Mouse (Mus musculus): ENCODE measurements around the gene Cnot2. TPM values are rescaled to one million over a fixed set of nuclear protein-coding genes. Genes with fewer than 3 reads are reported as not detected.
"Not testable (repeated sequence)": the region's sequence is repeated elsewhere in the genome, so short reads cannot be mapped to it uniquely, and the experiment has no call there.

Cnot2 gene
- total RNA-seq (2021) = 72.5 and 74.8 TPM in 2 replicates
- long read RNA-seq, experiment 1, transcript Cnot2-213 (16 exons, 2,120 nt) = minor isoform, 11 of 93 reads
- long read RNA-seq, experiment 1, transcript Cnot2-210 (15 exons, 2,693 nt) = minor isoform, 8 of 93 reads
- long read RNA-seq, experiment 1, transcript Cnot2-203 (16 exons, 2,800 nt) = major isoform, 36 of 93 reads
- long read RNA-seq, experiment 1, partial matches to known transcripts = 5 of 93 reads
- long read RNA-seq, experiment 1, other reads (novel, unspliced or antisense) = 30 of 93 reads
- long read RNA-seq, experiment 2, transcript Cnot2-213 (16 exons, 2,120 nt) = minor isoform, 6 of 68 reads
- long read RNA-seq, experiment 2, transcript Cnot2-203 (16 exons, 2,800 nt) = major isoform, 32 of 68 reads
- long read RNA-seq, experiment 2, partial matches to known transcripts = 4 of 68 reads
- long read RNA-seq, experiment 2, other reads (novel, unspliced or antisense) = 23 of 68 reads

- DNase-seq = peak; percentile 96
Measured at GRCm38 (mm10) chr10:116581369-116581718, at the start of gene Cnot2. Gene Cnot2, minus strand, starts transcription at chr10:116581511.

GRCm38 (mm10) chr10:116628926-116629325, 47.6 kb upstream of the Cnot2 start:
- DNase-seq = no peak

- no peak for DNase-seq
Measured at GRCm38 (mm10) chr10:116626009-116626408, 44.7 kb upstream of the Cnot2 start.

- DNase-seq = not testable (repeated sequence)
Measured at GRCm38 (mm10) chr10:116613250-116613649, 31.9 kb upstream of the Cnot2 start.

GRCm38 (mm10) chr10:116604905-116605162, 23.5 kb upstream of the Cnot2 start:
- no peak for DNase-seq

- peak; percentile 16 for DNase-seq
Measured at GRCm38 (mm10) chr10:116604081-116604904, 23.0 kb upstream of the Cnot2 start.

- DNase-seq = no peak
Measured at GRCm38 (mm10) chr10:116599056-116599850, 17.9 kb upstream of the Cnot2 start.

- peak; percentile 38 for DNase-seq
Measured at GRCm38 (mm10) chr10:116582738-116583137, 1.4 kb upstream of the Cnot2 start.

- DNase-seq = peak; percentile 79
Measured at GRCm38 (mm10) chr10:116581719-116582481, 589 bp upstream of the Cnot2 start.

GRCm38 (mm10) chr10:116580591-116581358, 536 bp downstream of the Cnot2 start:
- peak; percentile 71 for DNase-seq

GRCm38 (mm10) chr10:116579478-116579877, 1.8 kb downstream of the Cnot2 start:
- DNase-seq = no peak

- DNase-seq = no peak
Measured at GRCm38 (mm10) chr10:116578375-116578774, 2.9 kb downstream of the Cnot2 start.

- DNase-seq = no peak
Measured at GRCm38 (mm10) chr10:116577181-116577580, 4.1 kb downstream of the Cnot2 start.

- DNase-seq = not testable (repeated sequence)
Measured at GRCm38 (mm10) chr10:116576071-116576470, 5.2 kb downstream of the Cnot2 start.

- DNase-seq = no peak
Measured at GRCm38 (mm10) chr10:116570526-116570925, 10.8 kb downstream of the Cnot2 start.

- DNase-seq = no peak
Measured at GRCm38 (mm10) chr10:116568539-116568938, 12.8 kb downstream of the Cnot2 start.

- peak; percentile 38 for DNase-seq
Measured at GRCm38 (mm10) chr10:116567491-116568405, 13.6 kb downstream of the Cnot2 start.

- not testable (repeated sequence) for DNase-seq
Measured at GRCm38 (mm10) chr10:116566492-116566891, 14.8 kb downstream of the Cnot2 start.

- DNase-seq = no peak
Measured at GRCm38 (mm10) chr10:116564828-116565602, 16.3 kb downstream of the Cnot2 start.

Data from adrenal gland, postnatal 14 days (tissue).